Comparison of ENCODE assay signal across 8 mouse cellular contexts in the genomic region with DNA sequence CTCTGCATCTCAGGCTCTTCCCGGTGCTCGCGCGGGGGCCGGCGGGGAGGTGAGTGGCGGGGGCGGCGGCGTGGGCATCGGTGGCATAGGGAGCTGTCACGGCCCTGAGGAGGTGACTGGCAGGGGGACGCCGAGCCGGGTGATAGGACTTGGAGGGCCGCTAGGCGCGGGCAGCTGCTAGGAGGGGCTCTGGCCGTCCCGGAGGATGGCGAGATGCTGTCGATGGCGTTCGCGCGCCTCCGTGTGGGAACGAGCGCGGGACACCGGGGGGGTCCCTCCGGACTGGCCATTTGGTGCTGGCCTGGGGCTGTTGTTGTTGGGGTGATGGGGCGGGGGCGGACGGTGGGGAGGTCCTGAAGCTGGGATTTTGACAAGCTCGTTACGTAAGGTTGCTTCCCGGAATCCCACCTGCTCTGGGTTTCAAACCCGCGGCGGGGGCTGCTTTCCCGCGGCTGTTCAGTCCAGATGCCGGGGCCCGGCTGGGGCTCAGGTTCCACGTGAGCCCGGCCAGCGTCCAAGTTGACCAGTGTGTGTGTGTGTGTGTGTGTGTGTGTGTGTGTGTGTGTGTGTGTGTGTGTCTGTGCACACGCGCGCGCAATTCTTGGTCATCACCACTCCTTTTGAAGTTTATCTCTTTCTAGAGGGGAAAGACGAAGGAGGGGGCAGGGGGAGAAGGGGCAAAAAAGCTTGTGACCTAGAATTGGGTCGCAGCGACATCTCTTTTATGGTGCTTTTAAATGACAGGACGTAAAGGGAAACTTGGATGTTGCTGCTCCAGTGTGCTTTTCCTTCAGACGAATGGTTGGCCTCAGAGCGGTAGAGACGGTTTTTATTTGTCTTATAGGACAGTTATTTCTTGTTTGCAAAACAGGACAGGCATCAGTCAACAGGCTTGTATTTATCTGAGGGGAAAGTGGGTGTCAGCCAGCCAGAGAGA. TPM values are rescaled to one million over a fixed set of nuclear protein-coding genes. Genes with fewer than 3 reads are reported as not detected.
A peak's percentile ranks its signal among the peaks of the same experiment; 100 is the strongest.
DNase-seq lines count a peak whose midpoint lies in the region; ATAC-seq lines count a peak whose summit lies in the region.

No protein-coding gene starts in this region.

- H3K27ac ChIP-seq in embryonic facial prominence, embryonic 10.5 days (replicated peaks) = peak overlapping the region; percentile 91
- peak overlapping the region; percentile 93 for H3K27ac ChIP-seq in heart, embryonic 13.5 days (replicated peaks)
- H3K27ac ChIP-seq in liver, embryonic 13.5 days = peak overlapping the region; percentile 96
- peak overlapping the region; percentile 98 for H3K27ac ChIP-seq in neural tube, embryonic 15.5 days (replicated peaks)

- H3K4me3 ChIP-seq in embryonic facial prominence, embryonic 10.5 days = peak overlapping the region; percentile 91
- H3K4me3 ChIP-seq in heart, embryonic 13.5 days = peak overlapping the region; percentile 93
- H3K4me3 ChIP-seq in liver, embryonic 13.5 days (replicated peaks) = peak overlapping the region; percentile 95
- peak overlapping the region; percentile 87 for H3K4me3 ChIP-seq in neural tube, embryonic 15.5 days (replicated peaks)

- peak overlapping the region; percentile 78 for H3K4me2 ChIP-seq in heart, embryonic 13.5 days
- peak overlapping the region; percentile 71 for H3K4me2 ChIP-seq in liver, embryonic 13.5 days
- H3K4me2 ChIP-seq in neural tube, embryonic 15.5 days = peak overlapping the region; percentile 68

- peak overlapping the region; percentile 84 for H3K9ac ChIP-seq in heart, embryonic 13.5 days
- H3K9ac ChIP-seq in liver, embryonic 13.5 days = peak overlapping the region; percentile 98
- peak overlapping the region; percentile 92 for H3K9ac ChIP-seq in neural tube, embryonic 15.5 days (replicated peaks)

- peaks cover 19% of the 10 kb centered on the region for H3K4me1 ChIP-seq in embryonic facial prominence, embryonic 10.5 days
- H3K4me1 ChIP-seq in heart, embryonic 13.5 days = peaks cover 9% of the 10 kb centered on the region; the same call in 1 of the 2 replicates
- peaks cover 79% of the 10 kb centered on the region for H3K4me1 ChIP-seq in liver, embryonic 13.5 days (replicated peaks)
- peaks cover 20% of the 10 kb centered on the region for H3K4me1 ChIP-seq in neural tube, embryonic 15.5 days

- peak; percentile 33 for ATAC-seq in heart, embryonic 13.5 days (ENCODE audit: extremely low read depth, insufficient number of reproducible peaks, low FRiP score, low TSS enrichment)
- peak; percentile 57 for ATAC-seq in liver, embryonic 13.5 days (ENCODE audit: low read depth)
- peak; percentile 81 for ATAC-seq in neural tube, embryonic 15.5 days (ENCODE audit: low FRiP score)

- WGBS in embryonic facial prominence, embryonic 10.5 days = under 1% methylated on average over 59 of the region's 59 CpGs
- under 1% methylated on average over 57 of the region's 59 CpGs for WGBS in heart, embryonic 13.5 days
- under 1% methylated on average over 58 of the region's 59 CpGs for WGBS in liver, embryonic 13.5 days (ENCODE audit: insufficient replicate concordance)
- under 1% methylated on average over 56 of the region's 59 CpGs for whole genome bisulfite sequencing in neural tube, embryonic 15.5 days

- peak; percentile 47 for DNase-seq in B cell, adult 2 months
- DNase-seq in ZHBTc4 (ENCODE audit: low read depth, low spot score) = peak; percentile 48
- peak; percentile 77 for DNase-seq in embryonic facial prominence, embryonic 10.5 days (ENCODE audit: low spot score)
- peak; percentile 74 for DNase-seq in kidney, postnatal 10 days
- DNase-seq in liver, embryonic 13.5 days = no peak
- DNase-seq in urinary bladder, postnatal 36 days (ENCODE audit: low spot score in 2 of 2) = peak; percentile 11 to 53

- no peaks in the 10 kb centered on the region for H3K9me3 ChIP-seq in embryonic facial prominence, embryonic 10.5 days
- no peaks in the 10 kb centered on the region for H3K9me3 ChIP-seq in heart, embryonic 13.5 days
- H3K9me3 ChIP-seq in liver, embryonic 13.5 days (replicated peaks) = no peaks in the 10 kb centered on the region
- no peaks in the 10 kb centered on the region for H3K9me3 ChIP-seq in neural tube, embryonic 15.5 days (replicated peaks)

- no peaks in the 10 kb centered on the region for H3K36me3 ChIP-seq in embryonic facial prominence, embryonic 10.5 days (replicated peaks)
- no peaks in the 10 kb centered on the region for H3K36me3 ChIP-seq in heart, embryonic 13.5 days
- peaks cover 16% of the 10 kb centered on the region for H3K36me3 ChIP-seq in liver, embryonic 13.5 days
- no peaks in the 10 kb centered on the region for H3K36me3 ChIP-seq in neural tube, embryonic 15.5 days

- H3K27me3 ChIP-seq in embryonic facial prominence, embryonic 10.5 days (replicated peaks; ENCODE audit: low read depth, poor library complexity, severe bottlenecking) = no peaks in the 10 kb centered on the region
- H3K27me3 ChIP-seq in heart, embryonic 13.5 days (replicated peaks) = no peaks in the 10 kb centered on the region
- no peaks in the 10 kb centered on the region for H3K27me3 ChIP-seq in liver, embryonic 13.5 days
- no peaks in the 10 kb centered on the region for H3K27me3 ChIP-seq in neural tube, embryonic 15.5 days (replicated peaks)

RNA-seq across cellular contexts. Expression of a gene that starts 0.7 kb away (rescaled TPM):
- polyA plus RNA-seq in embryonic facial prominence, embryonic 10.5 days (2016; fragmentation: Nextera tagmentation; extraction: Ambion mirVana) = 8.6 TPM in 2 replicates
- 4.8 and 5.9 TPM in 2 replicates for polyA plus RNA-seq in heart, embryonic 13.5 days (2015; fragmentation: Nextera tagmentation; extraction: Ambion mirVana)
- polyA plus RNA-seq in liver, embryonic 13.5 days (2015; fragmentation: Nextera tagmentation; extraction: Ambion mirVana) = 24.1 and 27.0 TPM in 2 replicates
- 9.0 and 10.2 TPM in 2 replicates for polyA plus RNA-seq in neural tube, embryonic 15.5 days (2015; fragmentation: Nextera tagmentation; extraction: Ambion mirVana)
